Mouse (Mus musculus) neural tube, embryonic 12.5 days (tissue): Measurements from ENCODE around the gene Mavs. TPM values are rescaled to one million over a fixed set of nuclear protein-coding genes. Genes with fewer than 3 reads are reported as not detected.

ENCODE experiments used
- ATAC-seq: fragments of 200-750 bp; cut with Nextera tagmentation; 2 replicates; pipeline ENCODE4 v1.8.0; 2017; ENCODE audit warnings: low read depth, mild to moderate bottlenecking, moderate TSS enrichment, moderate library complexity; ENCODE audit not compliant: low FRiP score
- H3K27ac ChIP-seq: fragments of 300-500 bp; sonication (generic); 2 replicates; pipeline ENCODE4 v1.5.1; 2016
- H3K27me3 ChIP-seq: fragments of 300-500 bp; sonication (generic); replicated peaks from 2 replicates; pipeline ENCODE4 v1.6.1; 2016; ENCODE audit warnings: mild to moderate bottlenecking
- H3K36me3 ChIP-seq: fragments of 300-500 bp; sonication (generic); 2 replicates; pipeline ENCODE4 v1.6.1; 2016; ENCODE audit warnings: mild to moderate bottlenecking
- H3K4me1 ChIP-seq: fragments of 300-500 bp; sonication (generic); 2 replicates; pipeline ENCODE4 v1.6.1; 2016
- H3K4me2 ChIP-seq: fragments of 300-500 bp; sonication (generic); replicated peaks from 2 replicates; pipeline ENCODE4 v1.6.1; 2016; ENCODE audit warnings: mild to moderate bottlenecking
- H3K4me3 ChIP-seq: fragments of 300-500 bp; sonication (generic); 2 replicates; pipeline ENCODE4 v1.5.1; 2016
- H3K9ac ChIP-seq: fragments of 300-500 bp; sonication (generic); 2 replicates; pipeline ENCODE4 v1.6.1; 2016; ENCODE audit warnings: mild to moderate bottlenecking
- H3K9me3 ChIP-seq: fragments of 300-500 bp; sonication (generic); 2 replicates; pipeline ENCODE4 v1.6.1; 2016; ENCODE audit warnings: mild to moderate bottlenecking
- WGBS: fragments of 180-500 bp; shearing (Covaris S2); methylation state at CpG from one replicate; pipeline ENCODE4 v1.1.7; 2016; 5-methylcytosine and 5-hydroxymethylcytosine counted together
- polyA plus RNA-seq: library from polyadenylated mRNA; unstranded; fragments of >200 nt; fragmentation: Nextera tagmentation; extraction: Ambion mirVana; gene quantifications from 2 replicates; pipeline ENCODE4 v1.2.1, GENCODE M21; 2016

Mavs gene
- polyA plus RNA-seq, 1 experiment from 2014 or later: 10.3 TPM

GRCm38 (mm10) chr2:131201262-131201661 is 32.6 kb upstream of the Mavs start:
- WGBS: 88% methylated on average over 3 of the region's 3 CpGs
- Histone ChIP-seq H3K27me3 (no peaks in the 10 kb centered on the region), H3K27ac (no peak overlapping the region), H3K36me3 (peaks cover 27% of the 10 kb centered on the region), H3K9me3 (no peaks in the 10 kb centered on the region), H3K4me1 (no peaks in the 10 kb centered on the region), H3K4me3 (no peak overlapping the region), H3K4me2 (no peak overlapping the region), H3K9ac (no peak overlapping the region)
- ATAC-seq: no peak

DNA sequence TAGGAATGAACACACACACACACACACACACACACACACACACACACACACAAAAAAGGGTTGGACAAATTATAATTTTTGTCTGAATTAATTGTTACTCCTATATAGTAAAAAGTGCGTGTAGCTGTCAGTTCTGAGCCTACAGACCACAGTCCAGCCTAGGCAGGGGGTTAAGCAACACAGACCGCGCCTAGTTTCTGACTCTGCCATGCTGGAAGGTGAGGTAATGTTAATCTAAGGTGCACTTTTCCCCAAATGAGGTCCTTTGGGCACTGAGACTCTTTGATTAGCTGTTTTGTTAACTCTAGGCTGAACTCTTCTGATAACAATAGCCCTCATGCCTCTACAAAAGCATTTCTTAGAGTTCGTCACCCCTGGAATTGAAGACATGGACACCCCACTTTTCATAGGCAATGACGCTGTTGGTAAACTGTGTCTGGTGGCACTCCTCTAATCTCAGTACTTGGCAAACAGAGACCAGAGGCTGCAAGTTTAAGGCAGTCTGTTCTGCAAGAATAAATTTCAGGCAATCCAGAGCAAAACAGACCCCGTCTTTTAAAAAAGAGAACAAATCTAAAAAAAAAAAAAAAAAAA is 29.9 kb upstream of the Mavs start:
- Histone ChIP-seq H3K36me3 (peaks cover 13% of the 10 kb centered on the region; the same call in 1 of the 2 replicates), H3K27me3 (no peaks in the 10 kb centered on the region), H3K4me2 (no peak overlapping the region), H3K27ac (no peak overlapping the region), H3K9me3 (no peaks in the 10 kb centered on the region), H3K9ac (no peak overlapping the region), H3K4me1 (no peaks in the 10 kb centered on the region), H3K4me3 (no peak overlapping the region)
- no peak for ATAC-seq
- WGBS: 94% methylated on average over 6 of the region's 6 CpGs

- WGBS: 62% methylated on average over 7 of the region's 7 CpGs
- H3K4me3 ChIP-seq: no peak overlapping the region
- no peak overlapping the region for H3K9ac ChIP-seq
- no peak overlapping the region for H3K27ac ChIP-seq
- no peaks in the 10 kb centered on the region for H3K27me3 ChIP-seq
- no peaks in the 10 kb centered on the region for H3K4me1 ChIP-seq
- ATAC-seq: no peak
- no peak overlapping the region for H3K4me2 ChIP-seq
- peaks cover 8% of the 10 kb centered on the region; the same call in 1 of the 2 replicates for H3K36me3 ChIP-seq
- no peaks in the 10 kb centered on the region for H3K9me3 ChIP-seq
These were observed 29.4 kb upstream of the Mavs start for GRCm38 (mm10) chr2:131204410-131204981.

GRCm38 (mm10) chr2:131205521-131206182 is 28.2 kb upstream of the Mavs start:
- H3K9me3 ChIP-seq: no peaks in the 10 kb centered on the region
- H3K36me3 ChIP-seq: no peaks in the 10 kb centered on the region; the same call in 1 of the 2 replicates
- H3K4me3 ChIP-seq: no peak overlapping the region
- H3K9ac ChIP-seq: no peak overlapping the region
- 86% methylated on average over 8 of the region's 8 CpGs for WGBS
- no peak for ATAC-seq
- no peak overlapping the region for H3K27ac ChIP-seq
- H3K4me1 ChIP-seq: no peaks in the 10 kb centered on the region
- no peaks in the 10 kb centered on the region for H3K27me3 ChIP-seq
- no peak overlapping the region for H3K4me2 ChIP-seq

GRCm38 (mm10) chr2:131206778-131207177 is 27.1 kb upstream of the Mavs start, which contains the start of gene Ap5s1:
Gene Ap5s1, plus strand, starts transcription at chr2:131207078.
- no peak within 1 kb of the TSS for H3K9ac ChIP-seq
- 82% methylated on average over 4 of the region's 4 CpGs for WGBS
- no peak for ATAC-seq
- H3K9me3 ChIP-seq: no peaks in the 10 kb centered on the region
- H3K4me1 ChIP-seq: peaks cover 5% of the 10 kb centered on the region
- H3K27ac ChIP-seq: no peak within 1 kb of the TSS
- no peak within 1 kb of the TSS for H3K4me2 ChIP-seq
- no peaks in the 10 kb centered on the region for H3K36me3 ChIP-seq
- no peak within 1 kb of the TSS for H3K4me3 ChIP-seq
- no peaks in the 10 kb centered on the region for H3K27me3 ChIP-seq

- H3K4me3 ChIP-seq: no peak overlapping the region
- WGBS: 91% methylated on average over 2 of the region's 2 CpGs
- H3K9ac ChIP-seq: no peak overlapping the region
- H3K36me3 ChIP-seq: peaks cover 11% of the 10 kb centered on the region; the same call in 1 of the 2 replicates
- H3K27ac ChIP-seq: no peak overlapping the region
- ATAC-seq: no peak
- no peaks in the 10 kb centered on the region for H3K9me3 ChIP-seq
- H3K4me1 ChIP-seq: peaks cover 5% of the 10 kb centered on the region
- H3K4me2 ChIP-seq: no peak overlapping the region
- no peaks in the 10 kb centered on the region for H3K27me3 ChIP-seq
These were observed 25.5 kb upstream of the Mavs start for GRCm38 (mm10) chr2:131208356-131208755.

DNA sequence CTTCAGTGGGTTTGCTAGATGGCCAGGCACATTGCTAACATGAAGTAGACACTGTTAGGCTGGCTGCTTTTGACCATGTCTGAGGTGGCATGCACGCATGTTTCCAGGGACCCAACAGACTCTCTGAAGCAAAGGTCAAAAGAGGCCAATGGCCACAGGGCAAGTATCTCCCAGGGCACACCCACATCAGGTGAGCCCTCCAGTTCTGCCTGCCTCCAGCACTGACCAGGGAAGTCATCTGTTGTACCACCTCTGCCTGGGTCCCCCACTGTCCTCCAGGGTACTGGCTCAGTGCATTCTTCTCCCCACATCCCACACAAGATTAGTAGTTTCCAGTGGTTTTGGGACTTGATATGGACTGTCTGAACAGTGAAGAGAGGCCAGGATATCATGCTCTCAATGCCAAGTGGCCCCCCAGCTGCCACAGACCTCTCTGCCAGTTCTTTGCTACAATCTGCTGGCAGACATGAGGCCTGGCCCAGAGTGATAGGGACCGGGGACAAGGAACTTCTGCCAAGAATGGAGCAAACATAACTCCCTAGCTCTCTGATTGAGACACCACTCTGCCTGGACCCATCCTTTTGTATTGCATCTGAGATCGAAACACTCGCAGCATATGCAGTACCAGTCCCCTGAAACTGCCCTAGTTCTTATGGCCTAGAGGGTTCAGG is 24.6 kb upstream of the Mavs start:
- Histone ChIP-seq H3K9ac (peak overlapping the region; percentile 68; the same call in 1 of the 2 replicates), H3K4me2 (peak overlapping the region; percentile 61)

GRCm38 (mm10) chr2:131209969-131210792 is 23.7 kb upstream of the Mavs start:
- ATAC-seq: peak; percentile 96
- Histone ChIP-seq H3K9me3 (no peaks in the 10 kb centered on the region), H3K27ac (peak overlapping the region; percentile 83), H3K4me3 (peak overlapping the region; percentile 62), H3K4me2 (peak overlapping the region; percentile 61), H3K36me3 (peaks cover 13% of the 10 kb centered on the region; the same call in 1 of the 2 replicates), H3K4me1 (peaks cover 5% of the 10 kb centered on the region), H3K27me3 (no peaks in the 10 kb centered on the region), H3K9ac (peak overlapping the region; percentile 68)
- WGBS: 2% methylated on average over 50 of the region's 50 CpGs

More for the DNA sequence above, 24.6 kb upstream of the Mavs start:
- Histone ChIP-seq H3K9me3 (no peaks in the 10 kb centered on the region), H3K4me1 (peaks cover 5% of the 10 kb centered on the region), H3K36me3 (peaks cover 13% of the 10 kb centered on the region; the same call in 1 of the 2 replicates), H3K4me3 (peak overlapping the region; percentile 62), H3K27me3 (no peaks in the 10 kb centered on the region), H3K27ac (peak overlapping the region; percentile 83; the same call in 1 of the 2 replicates)
- no peak; the same call in 1 of the 2 replicates for ATAC-seq
- 73% methylated on average over 4 of the region's 4 CpGs for WGBS

- no peak for ATAC-seq
- no peaks in the 10 kb centered on the region for H3K9me3 ChIP-seq
- WGBS: 77% methylated on average over 9 of the region's 9 CpGs
These were observed 22.7 kb upstream of the Mavs start for GRCm38 (mm10) chr2:131211026-131211615.

GRCm38 (mm10) chr2:131213773-131214172 is 20.1 kb upstream of the Mavs start:
- 90% methylated on average over 7 of the region's 7 CpGs for WGBS
- no peak overlapping the region for H3K9ac ChIP-seq
- no peak for ATAC-seq
- no peak overlapping the region for H3K4me2 ChIP-seq
- H3K27me3 ChIP-seq: no peaks in the 10 kb centered on the region
- peaks cover 5% of the 10 kb centered on the region for H3K4me1 ChIP-seq
- H3K36me3 ChIP-seq: peaks cover 13% of the 10 kb centered on the region; the same call in 1 of the 2 replicates
- H3K4me3 ChIP-seq: no peak overlapping the region
- H3K27ac ChIP-seq: no peak overlapping the region
- no peaks in the 10 kb centered on the region for H3K9me3 ChIP-seq

More at GRCm38 (mm10) chr2:131211026-131211615, 22.7 kb upstream of the Mavs start:
- no peak overlapping the region for H3K27ac ChIP-seq
- H3K36me3 ChIP-seq: peaks cover 13% of the 10 kb centered on the region; the same call in 1 of the 2 replicates
- H3K9ac ChIP-seq: peak overlapping the region; percentile 68
- peaks cover 5% of the 10 kb centered on the region for H3K4me1 ChIP-seq
- H3K4me2 ChIP-seq: peak overlapping the region; percentile 61
- H3K4me3 ChIP-seq: peak overlapping the region; percentile 62
- H3K27me3 ChIP-seq: no peaks in the 10 kb centered on the region
